Mouse (Mus musculus): ENCODE results near the gene Rara.

DNA sequence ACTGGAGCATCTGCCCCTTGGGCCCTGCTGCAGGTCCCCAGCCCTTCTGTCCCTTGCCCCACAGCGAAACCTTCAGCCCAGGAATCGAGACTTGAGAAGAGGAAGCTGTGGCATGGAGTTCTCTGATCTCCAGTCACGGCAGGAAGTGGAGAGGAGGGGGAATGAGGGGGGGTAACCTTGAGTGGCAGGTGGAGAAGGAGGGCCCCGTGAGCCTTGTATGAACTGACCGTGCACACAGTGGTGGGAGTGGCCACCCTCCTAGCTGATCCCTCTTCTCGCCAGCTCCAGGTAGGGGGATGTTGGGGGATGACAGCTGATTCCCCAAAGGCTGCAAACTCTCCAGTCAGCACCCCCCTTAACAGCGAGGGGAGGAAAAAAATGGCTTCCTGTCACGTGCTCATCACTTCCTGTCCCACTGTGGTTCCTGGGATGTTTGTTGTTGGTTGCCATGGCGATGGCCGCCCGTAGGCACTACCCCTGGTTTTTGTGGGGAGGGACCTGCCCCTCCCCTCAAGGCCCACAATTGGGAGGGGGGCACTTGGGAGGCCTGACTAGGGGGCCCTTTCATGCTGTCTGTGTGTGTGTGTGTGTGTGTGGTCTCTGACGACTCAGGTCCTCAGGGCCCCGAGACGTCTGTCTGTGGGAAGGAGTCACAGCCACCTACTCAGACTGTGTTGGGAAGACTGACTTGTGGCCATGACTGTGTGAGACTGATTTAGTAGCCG lies 14.4 kb downstream of the Rara start:
- TF ChIP-seq POLR2A (IDR thresholded peaks at IDR 0.05; ENCODE audit: borderline replicate concordance, extremely low read depth, low read depth, low read length), result peak; percentile 41; the same call in 1 of the 2 replicates
- TF ChIP-seq CTCF (IDR thresholded peaks at IDR 0.05; ENCODE audit: insufficient read depth, low read length), result no peak
